Mouse (Mus musculus) myocyte (in vitro differentiated cells): ENCODE measurements around the gene Skp2.

ENCODE experiments used
- CEBPB ChIP-seq: IDR thresholded peaks from 2 replicates; pipeline ENCODE4 v1.6.1; 2011; ENCODE audit warnings: mild to moderate bottlenecking, moderate library complexity; ENCODE audit not compliant: poor library complexity, insufficient read depth, severe bottlenecking
- MAX ChIP-seq: IDR thresholded peaks from one replicate; pipeline ENCODE4 v1.6.1; 2011; ENCODE audit warnings: low read depth, mild to moderate bottlenecking, control low read depth
- MYOG ChIP-seq, 3 experiments: IDR thresholded peaks; one replicate each; pipeline ENCODE4 v1.6.1; 2011; ENCODE audit warnings: control low read depth in 2 of 3, low read depth in 2 of 3, mild to moderate bottlenecking in 2 of 3; ENCODE audit not compliant: insufficient read length in 2 of 3, control insufficient read depth in 1 of 3, insufficient read depth in 1 of 3
- POLR2A ChIP-seq: IDR thresholded peaks from one replicate; pipeline ENCODE4 v1.6.1; 2011; ENCODE audit warnings: low read depth, mild to moderate bottlenecking, control low read depth, moderate library complexity; ENCODE audit not compliant: insufficient read length
- POLR2AphosphoS2 ChIP-seq: IDR thresholded peaks from one replicate; pipeline ENCODE4 v1.6.1; 2011; ENCODE audit warnings: low read depth, control low read depth; ENCODE audit not compliant: insufficient read length
- TCF12 ChIP-seq: IDR thresholded peaks from one replicate; pipeline ENCODE4 v1.6.1; 2011; ENCODE audit warnings: mild to moderate bottlenecking, control low read depth; ENCODE audit not compliant: poor library complexity, insufficient read depth, severe bottlenecking

DNA sequence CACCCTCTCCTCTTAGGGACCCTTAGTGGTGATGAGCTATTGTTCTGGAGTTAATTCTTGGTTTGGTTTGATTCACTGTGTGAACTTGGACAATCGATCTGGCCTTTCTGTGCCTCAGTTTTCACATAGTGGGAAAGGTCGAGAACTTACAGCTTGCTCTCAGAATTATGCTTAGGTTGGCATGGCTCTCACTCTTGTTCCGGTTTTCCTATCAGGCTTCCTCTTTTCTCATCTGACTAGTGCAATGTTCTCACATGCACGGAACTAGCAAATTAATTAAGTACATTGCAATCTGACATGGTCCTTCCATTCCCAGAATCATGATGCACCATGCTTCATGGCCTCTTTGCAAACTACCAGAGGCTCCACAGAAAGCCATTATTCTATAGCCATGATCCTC lies 32.2 kb downstream of the Skp2 start:
- TF ChIP-seq CEBPB = no peak
- TF ChIP-seq TCF12 = no peak
- no peak for TF ChIP-seq POLR2AphosphoS2
- TF ChIP-seq POLR2A = no peak
- no peak for TF ChIP-seq MAX
- no peak for TF ChIP-seq MYOG (IDR thresholded peaks at IDR 0.05; ENCODE audit: control insufficient read depth in 1 of 3, insufficient read depth in 1 of 3, insufficient read length in 2 of 3, low read depth in 2 of 3)
